Mouse (Mus musculus) heart, postnatal 25 days (tissue): ENCODE measurements around the gene Pbx1. TPM values are rescaled to one million over a fixed set of nuclear protein-coding genes. Genes with fewer than 3 reads are reported as not detected.

Experiments used
- DNase-seq: peaks from one replicate; pipeline ENCODE4 v3.0.0; 2022; ENCODE audit warnings: low spot score
- intact Hi-C: fragments of 180-260 bp; cut with DNase I; formaldehyde crosslinking; loops from one replicate; pipeline ENCODE4 v1.15.1; 2025
- total RNA-seq, 2 experiments: library from RNA; stranded (reverse); gene quantifications; 2 replicates each; pipeline ENCODE4 v1.2.3; 2021

The Pbx1 gene
- total RNA-seq, 2 experiments from 2014 or later = 51.3 to 55.2 TPM

GRCm38 (mm10) chr1:168428255-168428654, 3.8 kb downstream of the Pbx1 start:
- no peak for DNase-seq
- intact Hi-C loops = loop anchor here (5.0 kb wide), 1 partner anchor 141 kb away; no protein-coding TSS in a partner anchor

GRCm38 (mm10) chr1:168427596-168427995, 4.5 kb downstream of the Pbx1 start:
- intact Hi-C loops = loop anchor here (5.0 kb wide), 1 partner anchor 140 kb away; no protein-coding TSS in a partner anchor
- no peak for DNase-seq

GRCm38 (mm10) chr1:168426900-168427299, 5.2 kb downstream of the Pbx1 start:
- no peak for DNase-seq
- intact Hi-C loops = loop anchor here (5.0 kb wide), 1 partner anchor 140 kb away; no protein-coding TSS in a partner anchor

- DNase-seq = no peak
- intact Hi-C loops = loop anchor here (5.0 kb wide), 1 partner anchor 139 kb away; no protein-coding TSS in a partner anchor
Observed at GRCm38 (mm10) chr1:168426281-168426680, 5.8 kb downstream of the Pbx1 start.

GRCm38 (mm10) chr1:168425017-168425705, 6.9 kb downstream of the Pbx1 start:
- DNase-seq = no peak
- intact Hi-C loops = loop anchor here (5.0 kb wide), 1 partner anchor 138 kb away; no protein-coding TSS in a partner anchor

GRCm38 (mm10) chr1:168423389-168423930, 8.6 kb downstream of the Pbx1 start:
- no peak for DNase-seq
- intact Hi-C loops = no loop called here

- intact Hi-C loops = no loop called here
- DNase-seq = no peak
Observed at GRCm38 (mm10) chr1:168418903-168419302, 13.2 kb downstream of the Pbx1 start.

- DNase-seq = no peak
- intact Hi-C loops = no loop called here
Observed at GRCm38 (mm10) chr1:168417626-168418025, 14.4 kb downstream of the Pbx1 start.

- no peak for DNase-seq
- intact Hi-C loops = no loop called here
Observed at GRCm38 (mm10) chr1:168416729-168417437, 15.2 kb downstream of the Pbx1 start.

- intact Hi-C loops = no loop called here
- no peak for DNase-seq
Observed at GRCm38 (mm10) chr1:168410611-168411010, 21.5 kb downstream of the Pbx1 start.

GRCm38 (mm10) chr1:168410054-168410453, 22.0 kb downstream of the Pbx1 start:
- intact Hi-C loops = no loop called here
- DNase-seq = no peak

- no peak for DNase-seq
- intact Hi-C loops = no loop called here
Observed at GRCm38 (mm10) chr1:168408757-168409156, 23.3 kb downstream of the Pbx1 start.

- intact Hi-C loops = no loop called here
- DNase-seq = no peak
Observed at GRCm38 (mm10) chr1:168407958-168408357, 24.1 kb downstream of the Pbx1 start.

- intact Hi-C loops = no loop called here
- DNase-seq = no peak
Observed at GRCm38 (mm10) chr1:168406291-168406675, 25.8 kb downstream of the Pbx1 start.

GRCm38 (mm10) chr1:168405645-168406290, 26.3 kb downstream of the Pbx1 start:
- intact Hi-C loops = no loop called here
- DNase-seq = no peak

- intact Hi-C loops = no loop called here
Observed at GRCm38 (mm10) chr1:168403529-168403928, 28.5 kb downstream of the Pbx1 start.

GRCm38 (mm10) chr1:168402683-168403082, 29.4 kb downstream of the Pbx1 start:
- intact Hi-C loops = no loop called here
- no peak for DNase-seq

More at GRCm38 (mm10) chr1:168403529-168403928, 28.5 kb downstream of the Pbx1 start:
- no peak for DNase-seq

GRCm38 (mm10) chr1:168395523-168396159, 36.4 kb downstream of the Pbx1 start:
- intact Hi-C loops = no loop called here
- no peak for DNase-seq

- no peak for DNase-seq
- intact Hi-C loops = no loop called here
Observed at GRCm38 (mm10) chr1:168394535-168394934, 37.5 kb downstream of the Pbx1 start.

- no peak for DNase-seq
- intact Hi-C loops = no loop called here
Observed at GRCm38 (mm10) chr1:168393456-168393855, 38.6 kb downstream of the Pbx1 start.
